Mouse (Mus musculus) CH12.LX (cell line): ENCODE measurements around the gene Psmd8.

Experiments used
- CHD1 ChIP-seq: IDR thresholded peaks from 2 replicates; pipeline ENCODE4 v1.6.1; 2012; ENCODE audit warnings: low read depth, low read length, improper control_type of control experiment, inconsistent platforms
- CTCF ChIP-seq, 2 experiments: IDR thresholded peaks in 1 of 2; conservative IDR thresholded peaks in 1 of 2; 2 replicates each; pipeline ENCODE4 v1.5.1; 2011 to 2012; ENCODE audit warnings: low read depth in 2 of 2, low read length in 2 of 2, improper control_type of control experiment in 1 of 2, inconsistent platforms in 1 of 2, mild to moderate bottlenecking in 1 of 2, moderate library complexity in 1 of 2
- EP300 ChIP-seq: IDR thresholded peaks from 2 replicates; pipeline ENCODE4 v1.6.1; 2011; ENCODE audit warnings: low read length, improper control_type of control experiment
- HCFC1 ChIP-seq: IDR thresholded peaks from 2 replicates; pipeline ENCODE4 v1.6.1; 2012; ENCODE audit warnings: low read depth, mild to moderate bottlenecking, inconsistent platforms, low read length, improper control_type of control experiment
- MAFK ChIP-seq: IDR thresholded peaks from 2 replicates; pipeline ENCODE4 v1.6.1; 2011; ENCODE audit warnings: low read length, improper control_type of control experiment; ENCODE audit not compliant: insufficient replicate concordance
- POLR2A ChIP-seq: IDR thresholded peaks from 2 replicates; pipeline ENCODE4 v1.6.1; 2011; ENCODE audit warnings: low read depth, mild to moderate bottlenecking, improper control_type of control experiment, low read length

DNA sequence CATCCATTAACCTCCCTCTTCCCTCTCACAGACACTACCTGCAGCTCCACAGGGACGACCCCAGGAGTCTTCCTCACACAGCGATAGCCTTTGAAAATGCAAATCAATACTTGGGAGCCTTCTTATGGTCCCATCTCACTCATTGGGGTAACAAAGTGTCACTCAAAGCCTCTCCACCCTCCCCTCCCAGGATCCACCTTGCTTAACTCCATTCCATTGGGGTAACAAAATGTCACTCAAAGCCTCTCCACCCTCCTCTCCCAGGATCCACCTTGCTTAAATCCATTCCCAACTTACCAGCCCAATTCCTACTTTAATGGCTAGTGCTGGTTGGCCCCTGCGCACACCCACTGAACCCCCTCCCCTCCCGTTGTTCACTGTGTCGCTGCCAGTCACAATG is 22.2 kb downstream of the Psmd8 start:
- TF ChIP-seq POLR2A (no peak), MAFK (no peak), CTCF (conservative IDR thresholded peaks at IDR 0.05 in 1 of 2, IDR thresholded peaks at IDR 0.05 in 1 of 2; ENCODE audit: low read depth in 2 of 2, low read length in 2 of 2) (no peak), EP300 (no peak), CHD1 (no peak), HCFC1 (no peak)
